Mouse (Mus musculus) liver, embryonic 14.5 days (tissue): ENCODE results near the gene Chrm4. TPM values are rescaled to one million over a fixed set of nuclear protein-coding genes. Genes with fewer than 3 reads are reported as not detected.

Experiments
- ATAC-seq: fragments of 200-750 bp; cut with Nextera tagmentation; 2 replicates; pipeline ENCODE4 v1.8.0; 2017; ENCODE audit warnings: moderate number of reproducible peaks, mild to moderate bottlenecking, moderate library complexity; ENCODE audit not compliant: insufficient read depth
- DNase-seq, 3 experiments: peaks; one replicate each; pipeline ENCODE4 v3.0.0-alpha.2; 2012 to 2013; ENCODE audit warnings: low read depth in 3 of 3, low spot score in 3 of 3
- H3K27ac ChIP-seq: fragments of 300-500 bp; sonication (generic); 2 replicates; pipeline ENCODE4 v1.5.1; 2014; ENCODE audit warnings: moderate library complexity, mild to moderate bottlenecking, control low read depth, inconsistent platforms
- H3K27me3 ChIP-seq: fragments of 300-500 bp; sonication (generic); 2 replicates; pipeline ENCODE4 v1.6.1; 2014; ENCODE audit warnings: mild to moderate bottlenecking, low read length, moderate library complexity; ENCODE audit not compliant: control insufficient read depth, insufficient read depth
- H3K36me3 ChIP-seq: fragments of 300-500 bp; sonication (generic); replicated peaks from 2 replicates; pipeline ENCODE4 v1.6.1; 2014; ENCODE audit warnings: low read depth; ENCODE audit not compliant: control insufficient read depth, insufficient read depth
- H3K4me1 ChIP-seq, 2 experiments: fragments of 200-500 bp in 1 of 2; fragments of 300-500 bp in 1 of 2; sonication (generic) in 1 of 2; replicated peaks; 2 replicates each; pipeline ENCODE4 v1.6.1; 2012 to 2014; ENCODE audit warnings: antibody characterized with exemption in 1 of 2, inconsistent platforms in 1 of 2, low read length in 1 of 2; ENCODE audit not compliant: control insufficient read depth in 2 of 2, insufficient read depth in 2 of 2
- H3K4me2 ChIP-seq: fragments of 300-500 bp; sonication (generic); 2 replicates; pipeline ENCODE4 v1.6.1; 2014; ENCODE audit warnings: low read depth, mild to moderate bottlenecking, control low read depth, moderate library complexity
- H3K4me3 ChIP-seq, 2 experiments: fragments of 200-500 bp in 1 of 2; fragments of 300-500 bp in 1 of 2; sonication (generic) in 1 of 2; 2 replicates each; pipeline ENCODE4 v1.5.1; 2012 to 2014; ENCODE audit warnings: low read depth in 2 of 2, low read length in 2 of 2, mild to moderate bottlenecking in 2 of 2, control low read depth in 1 of 2, inconsistent platforms in 1 of 2, moderate library complexity in 1 of 2; ENCODE audit not compliant: insufficient read depth in 1 of 2
- H3K9ac ChIP-seq: fragments of 300-500 bp; sonication (generic); replicated peaks from 2 replicates; pipeline ENCODE4 v1.6.1; 2014; ENCODE audit warnings: mild to moderate bottlenecking, control low read depth, moderate library complexity
- H3K9me3 ChIP-seq: fragments of 300-500 bp; sonication (generic); 2 replicates; pipeline ENCODE4 v1.6.1; 2016; ENCODE audit warnings: low read length, mixed read lengths; ENCODE audit not compliant: control insufficient read depth
- CTCF ChIP-seq: IDR thresholded peaks from 2 replicates; pipeline ENCODE4 v1.5.1; 2016; ENCODE audit warnings: antibody characterized with exemption, low read depth, control low read depth
- EP300 ChIP-seq: IDR thresholded peaks from 2 replicates; pipeline ENCODE4 v1.6.1; 2016; ENCODE audit warnings: antibody characterized with exemption, low read depth
- WGBS: fragments of 180-500 bp; shearing (Covaris S2); extraction: QIAGEN DNeasy Blood & Tissue Kit; methylation state at CpG from one replicate; pipeline ENCODE4 v1.1.7; 2014; ENCODE audit not compliant: insufficient replicate concordance; 5-methylcytosine and 5-hydroxymethylcytosine counted together
- polyA plus RNA-seq, 2 experiments: library from polyadenylated mRNA; depleted of rRNA in 1 of 2; stranded (reverse) in 1 of 2; unstranded in 1 of 2; fragments of >200 nt; fragmentation: Nextera tagmentation in 1 of 2; extraction: Ambion mirVana in 1 of 2; gene quantifications; 2 replicates each; pipeline versions ENCODE4 v1.2.1 to v1.2.3; 2012 to 2014

Chrm4 gene
- polyA plus RNA-seq, 2 experiments: 0.06 TPM; not detected in 1

- DNase-seq: no peak
- H3K4me1 ChIP-seq: peaks cover 0 to 4% of the 10 kb centered on the region in 2 experiments; a peak in 2 of 4 replicates
- TF ChIP-seq EP300 (no peak), CTCF (no peak)
- no peak overlapping the region for H3K27ac ChIP-seq
- H3K27me3 ChIP-seq: peaks cover 49% of the 10 kb centered on the region
- no peaks in the 10 kb centered on the region for H3K36me3 ChIP-seq
- no peak overlapping the region for H3K4me3 ChIP-seq
- no peak for ATAC-seq
- no peaks in the 10 kb centered on the region for H3K9me3 ChIP-seq
- WGBS: 71% methylated on average over 1 of the region's 1 CpGs
- H3K9ac ChIP-seq: no peak overlapping the region
- no peak overlapping the region for H3K4me2 ChIP-seq
Measured at GRCm38 (mm10) chr2:91924726-91925125, 2.3 kb upstream of the Chrm4 start.

- Histone ChIP-seq H3K36me3 (no peaks in the 10 kb centered on the region), H3K4me3 (no peak overlapping the region), H3K4me1 (peaks cover 0 to 8% of the 10 kb centered on the region in 2 experiments; a peak in 2 of 4 replicates), H3K9ac (no peak overlapping the region), H3K4me2 (no peak overlapping the region), H3K27ac (no peak overlapping the region), H3K27me3 (peaks cover 51% of the 10 kb centered on the region), H3K9me3 (no peaks in the 10 kb centered on the region)
- 74% methylated on average over 15 of the region's 15 CpGs for WGBS
- ATAC-seq (no peak), DNase-seq (no peak)
- no peak for TF ChIP-seq EP300
- TF ChIP-seq CTCF: no peak
Measured at GRCm38 (mm10) chr2:91925442-91925841, 1.6 kb upstream of the Chrm4 start.

- Histone ChIP-seq H3K9ac (no peak overlapping the region), H3K4me1 (peaks cover 5 to 11% of the 10 kb centered on the region in 2 experiments), H3K4me3 (no peak overlapping the region), H3K27me3 (peaks cover 40% of the 10 kb centered on the region), H3K36me3 (no peaks in the 10 kb centered on the region), H3K4me2 (no peak overlapping the region; the same call in 1 of the 2 replicates), H3K27ac (no peak overlapping the region), H3K9me3 (no peaks in the 10 kb centered on the region)
- TF ChIP-seq CTCF: peak; percentile 86
- TF ChIP-seq EP300: no peak
- DNase-seq: peak in 2 of 3 experiments; percentile 60 to 66
- WGBS: 35% methylated on average over 34 of the region's 34 CpGs
- peak; percentile 6; the same call in 1 of the 2 replicates for ATAC-seq
Measured at GRCm38 (mm10) chr2:91927826-91928533, 931 bp downstream of the Chrm4 start.

- WGBS: 67% methylated on average over 23 of the region's 23 CpGs
- Histone ChIP-seq H3K27ac (no peak overlapping the region), H3K36me3 (no peaks in the 10 kb centered on the region), H3K4me1 (peaks cover 5 to 9% of the 10 kb centered on the region in 2 experiments), H3K27me3 (peaks cover 32% of the 10 kb centered on the region), H3K4me3 (no peak overlapping the region), H3K4me2 (no peak overlapping the region), H3K9ac (no peak overlapping the region), H3K9me3 (no peaks in the 10 kb centered on the region)
- no peak for TF ChIP-seq EP300
- TF ChIP-seq CTCF: no peak
- DNase-seq: no peak
- ATAC-seq: no peak
Measured at GRCm38 (mm10) chr2:91928534-91929350, 1.7 kb downstream of the Chrm4 start.

GRCm38 (mm10) chr2:91929455-91929854 lies 2.4 kb downstream of the Chrm4 start:
- peaks cover 5 to 7% of the 10 kb centered on the region in 2 experiments for H3K4me1 ChIP-seq
- 56% methylated on average over 3 of the region's 3 CpGs for WGBS
- no peak overlapping the region for H3K4me3 ChIP-seq
- H3K4me2 ChIP-seq: no peak overlapping the region
- H3K27ac ChIP-seq: no peak overlapping the region
- no peak for TF ChIP-seq EP300
- no peak for TF ChIP-seq CTCF
- no peak overlapping the region for H3K9ac ChIP-seq
- no peak for ATAC-seq
- no peak for DNase-seq
- H3K9me3 ChIP-seq: no peaks in the 10 kb centered on the region
- no peaks in the 10 kb centered on the region for H3K36me3 ChIP-seq
- peaks cover 25% of the 10 kb centered on the region for H3K27me3 ChIP-seq
